Mouse (Mus musculus): ENCODE data around the gene Vamp1.

DNA sequence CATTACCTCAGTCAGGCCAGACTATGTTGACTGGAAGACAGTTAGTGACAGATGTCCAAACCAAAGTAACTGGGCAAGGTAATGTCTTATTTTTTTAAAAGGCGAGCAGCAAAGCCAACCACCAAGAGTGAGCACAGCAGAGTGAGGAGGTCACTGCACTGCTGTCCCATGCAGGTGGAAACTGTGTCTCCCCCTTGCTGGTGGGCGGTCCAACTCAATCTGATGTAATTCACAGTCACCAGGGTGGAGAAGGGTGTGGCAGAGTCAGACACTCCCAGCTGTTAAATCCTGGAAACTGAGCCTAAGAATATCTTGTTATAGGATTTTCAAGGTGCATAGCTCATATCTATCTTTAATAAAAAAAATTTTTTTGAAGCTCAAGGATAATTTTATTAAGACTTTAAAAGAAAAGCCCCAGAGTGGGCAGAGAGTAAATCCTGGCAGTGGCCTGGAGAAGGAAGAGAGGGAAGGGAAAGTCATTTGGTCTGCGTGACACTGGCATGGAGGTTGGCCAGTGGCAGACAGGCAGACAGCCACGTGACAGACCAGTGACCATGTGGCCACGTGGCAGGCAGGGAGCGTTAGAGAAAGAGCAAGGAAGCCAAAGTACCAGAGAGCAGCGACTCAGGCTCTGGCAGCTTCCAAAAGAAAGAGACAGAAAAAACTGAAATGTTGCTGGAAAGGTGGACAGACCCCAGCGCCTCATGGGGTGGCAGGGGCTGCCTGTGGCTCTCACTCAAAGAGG lies 41.0 kb downstream of the Vamp1 start:
- TF ChIP-seq CTCF (IDR thresholded peaks at IDR 0.05; ENCODE audit: extremely low read depth, insufficient read depth, low read length) (no peak), POLR2A (IDR thresholded peaks at IDR 0.05; ENCODE audit: extremely low read depth, insufficient read depth, low read length) (no peak)
